Mouse (Mus musculus): ENCODE measurements around the gene Gna14. TPM values are rescaled to one million over a fixed set of nuclear protein-coding genes. Genes with fewer than 3 reads are reported as not detected.

The Gna14 gene
- polyA plus RNA-seq, 1 experiment from 2014 or later: 3.9 TPM

DNA sequence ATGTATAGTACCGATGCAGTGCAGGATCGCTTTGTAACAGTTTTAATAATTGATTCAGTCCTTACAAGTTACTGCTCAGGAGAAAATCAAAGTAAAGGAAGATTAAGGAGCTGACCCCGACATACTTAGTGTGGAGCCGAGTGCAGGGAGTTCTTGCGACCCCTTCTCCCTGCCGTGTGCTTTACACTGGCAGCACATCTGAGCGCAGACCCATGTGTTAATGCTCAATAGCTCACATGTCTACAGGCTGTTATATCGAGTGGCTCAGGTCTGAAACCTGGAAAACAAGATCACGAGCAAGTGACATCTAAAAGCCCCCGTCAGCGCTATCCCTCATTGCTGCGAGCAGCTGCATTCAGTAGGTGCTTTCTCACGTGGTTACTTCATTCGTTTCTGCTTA lies 25.3 kb downstream of the Gna14 start:
- no peak overlapping the region for H3K4me3 ChIP-seq (ENCODE audit: low read depth, low read length)
- no peak overlapping the region for H3K4me2 ChIP-seq (ENCODE audit: low read depth, low read length)
- WGBS: 86% methylated on average over 14 of the region's 14 CpGs
- H3K27ac ChIP-seq (replicated peaks; ENCODE audit: low read depth, low read length): no peak overlapping the region
- ATAC-seq (ENCODE audit: low read depth): no peak
- H3K4me1 ChIP-seq (ENCODE audit: control insufficient read depth, insufficient read depth, low read length): no peaks in the 10 kb centered on the region
- no peaks in the 10 kb centered on the region for H3K36me3 ChIP-seq (ENCODE audit: control insufficient read depth, insufficient read depth, low read length)
- H3K9me3 ChIP-seq (ENCODE audit: control insufficient read depth, low read length): no peaks in the 10 kb centered on the region
- H3K27me3 ChIP-seq (replicated peaks; ENCODE audit: control insufficient read depth, insufficient read depth, low read length): no peaks in the 10 kb centered on the region
- no peak overlapping the region for H3K9ac ChIP-seq (ENCODE audit: low read depth, low read length)
- DNase-seq (ENCODE audit: low spot score): no peak

DNA sequence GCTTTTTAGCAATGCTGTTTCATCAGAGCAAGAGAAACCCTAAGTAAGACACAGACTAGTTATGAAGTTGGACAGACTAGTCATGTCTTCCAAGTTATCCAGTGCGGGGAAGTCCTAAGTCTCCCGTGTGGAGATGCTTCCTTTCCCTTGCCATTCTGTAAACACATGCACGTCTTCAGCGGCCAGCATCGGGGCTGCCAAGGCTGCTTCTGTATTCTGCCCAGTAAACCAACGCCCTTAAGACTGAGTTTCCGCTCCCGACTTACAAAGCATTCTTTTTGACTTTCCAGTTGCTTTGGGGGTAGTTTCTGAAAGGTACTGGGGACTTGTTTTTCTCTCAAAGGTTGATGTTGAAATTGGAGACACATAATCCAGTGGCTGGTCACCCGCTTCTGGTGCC lies 26.9 kb downstream of the Gna14 start:
- H3K27me3 ChIP-seq (replicated peaks; ENCODE audit: control insufficient read depth, insufficient read depth, low read length): no peaks in the 10 kb centered on the region
- no peak overlapping the region for H3K9ac ChIP-seq (ENCODE audit: low read depth, low read length)
- ATAC-seq (ENCODE audit: low read depth) (no peak), DNase-seq (ENCODE audit: low spot score) (no peak)
- H3K27ac ChIP-seq (replicated peaks; ENCODE audit: low read depth, low read length): no peak overlapping the region
- H3K4me1 ChIP-seq (ENCODE audit: control insufficient read depth, insufficient read depth, low read length): no peaks in the 10 kb centered on the region
- H3K4me3 ChIP-seq (ENCODE audit: low read depth, low read length): no peak overlapping the region
- WGBS: 57% methylated on average over 9 of the region's 9 CpGs
- no peaks in the 10 kb centered on the region for H3K36me3 ChIP-seq (ENCODE audit: control insufficient read depth, insufficient read depth, low read length)
- H3K4me2 ChIP-seq (ENCODE audit: low read depth, low read length): no peak overlapping the region
- H3K9me3 ChIP-seq (ENCODE audit: control insufficient read depth, low read length): no peaks in the 10 kb centered on the region

DNA sequence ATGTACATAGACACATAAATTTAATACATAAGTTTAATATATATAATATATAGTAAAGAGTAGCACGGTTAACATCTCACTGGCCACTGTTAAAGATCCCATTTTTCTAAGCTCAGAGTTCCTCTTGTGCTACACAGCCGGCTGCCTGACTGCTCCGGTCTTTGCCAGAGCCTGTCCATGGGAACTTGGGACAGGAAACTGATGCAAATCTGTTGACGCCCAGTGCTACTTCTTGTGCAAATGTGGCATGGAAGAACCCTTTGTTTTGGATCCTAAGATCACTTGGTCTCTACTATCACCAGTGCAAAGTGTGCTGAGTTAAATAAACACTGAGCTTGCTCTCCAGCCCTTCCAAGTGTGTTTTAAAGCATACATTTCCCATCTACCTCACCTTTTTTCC lies 29.2 kb downstream of the Gna14 start:
- no peak overlapping the region for H3K27ac ChIP-seq (replicated peaks; ENCODE audit: low read depth, low read length)
- H3K27me3 ChIP-seq (replicated peaks; ENCODE audit: control insufficient read depth, insufficient read depth, low read length): no peaks in the 10 kb centered on the region
- DNase-seq (ENCODE audit: low spot score) (no peak), ATAC-seq (ENCODE audit: low read depth) (no peak)
- no peaks in the 10 kb centered on the region for H3K36me3 ChIP-seq (ENCODE audit: control insufficient read depth, insufficient read depth, low read length)
- 74% methylated on average over 4 of the region's 4 CpGs for WGBS
- no peaks in the 10 kb centered on the region for H3K4me1 ChIP-seq (ENCODE audit: control insufficient read depth, insufficient read depth, low read length)
- no peak overlapping the region for H3K4me2 ChIP-seq (ENCODE audit: low read depth, low read length)
- H3K9me3 ChIP-seq (ENCODE audit: control insufficient read depth, low read length): 0 out of 2 replicates have a peak, but pooled peaks cover 1% of the 10 kb centered on the region
- H3K4me3 ChIP-seq (ENCODE audit: low read depth, low read length): no peak overlapping the region
- H3K9ac ChIP-seq (ENCODE audit: low read depth, low read length): no peak overlapping the region

DNA sequence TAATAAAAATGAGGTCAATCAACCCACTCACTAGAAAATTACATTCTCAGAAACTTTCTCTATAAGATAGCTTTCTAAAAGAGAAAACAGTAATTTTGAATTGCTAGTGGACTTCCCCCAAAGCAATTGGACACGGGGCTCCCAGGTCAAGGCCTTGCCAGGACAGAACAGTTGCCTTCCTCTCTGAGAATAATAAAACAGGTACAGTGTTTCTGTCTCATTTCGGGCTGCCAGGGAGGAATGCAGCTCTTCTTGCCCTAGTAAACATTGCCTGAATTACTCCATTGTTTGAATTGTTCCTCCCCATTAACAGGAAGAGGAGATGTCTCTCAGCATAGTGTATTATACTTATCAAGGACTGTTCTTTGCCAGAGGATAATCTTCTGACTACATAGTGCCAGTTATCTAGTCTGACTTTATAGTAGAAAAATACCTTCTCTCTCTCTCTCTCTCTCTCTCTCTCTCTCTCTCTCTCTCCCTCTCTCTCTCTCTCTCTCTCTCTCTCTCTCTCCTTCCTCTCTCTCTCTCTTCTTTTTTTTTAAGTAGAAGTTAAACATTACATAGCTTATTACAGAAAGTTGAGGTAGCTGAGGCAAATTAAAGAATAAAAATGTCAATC lies 33.3 kb downstream of the Gna14 start:
- H3K27ac ChIP-seq (replicated peaks; ENCODE audit: low read depth, low read length): no peak overlapping the region
- H3K4me2 ChIP-seq (ENCODE audit: low read depth, low read length): no peak overlapping the region
- DNase-seq (ENCODE audit: low spot score) (no peak), ATAC-seq (ENCODE audit: low read depth) (no peak)
- no peaks in the 10 kb centered on the region for H3K4me1 ChIP-seq (ENCODE audit: control insufficient read depth, insufficient read depth, low read length)
- peaks cover 9% of the 10 kb centered on the region for H3K9me3 ChIP-seq (ENCODE audit: control insufficient read depth, low read length)
- H3K9ac ChIP-seq (ENCODE audit: low read depth, low read length): no peak overlapping the region
- no peaks in the 10 kb centered on the region for H3K27me3 ChIP-seq (replicated peaks; ENCODE audit: control insufficient read depth, insufficient read depth, low read length)
- no peaks in the 10 kb centered on the region for H3K36me3 ChIP-seq (ENCODE audit: control insufficient read depth, insufficient read depth, low read length)
- no peak overlapping the region for H3K4me3 ChIP-seq (ENCODE audit: low read depth, low read length)
- WGBS: 21% methylated on average over 2 of the region's 2 CpGs

DNA sequence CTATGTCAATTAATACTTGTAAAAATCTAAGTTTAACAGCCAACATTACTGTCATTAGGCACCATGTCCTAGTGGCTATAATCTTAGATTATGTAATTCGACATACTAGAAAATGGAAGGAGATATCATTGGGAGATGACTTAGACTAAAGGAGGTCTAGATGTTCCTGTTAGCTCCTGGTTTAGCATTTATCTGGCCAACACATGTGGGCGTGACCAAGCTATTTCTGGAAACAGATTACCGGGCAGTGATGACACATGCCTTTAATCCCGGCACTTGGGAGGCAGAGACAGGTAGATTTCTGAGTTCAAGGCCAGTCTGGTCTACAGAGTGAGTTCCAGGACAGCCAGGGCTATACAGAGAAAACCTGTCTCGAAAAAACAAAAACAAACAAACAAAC lies 37.1 kb downstream of the Gna14 start:
- peaks cover 9% of the 10 kb centered on the region for H3K9me3 ChIP-seq (ENCODE audit: control insufficient read depth, low read length)
- H3K4me1 ChIP-seq (ENCODE audit: control insufficient read depth, insufficient read depth, low read length): no peaks in the 10 kb centered on the region
- DNase-seq (ENCODE audit: low spot score) (no peak), ATAC-seq (ENCODE audit: low read depth) (no peak)
- no peaks in the 10 kb centered on the region for H3K36me3 ChIP-seq (ENCODE audit: control insufficient read depth, insufficient read depth, low read length)
- H3K27ac ChIP-seq (replicated peaks; ENCODE audit: low read depth, low read length): no peak overlapping the region
- H3K27me3 ChIP-seq (replicated peaks; ENCODE audit: control insufficient read depth, insufficient read depth, low read length): no peaks in the 10 kb centered on the region
- no peak overlapping the region for H3K9ac ChIP-seq (ENCODE audit: low read depth, low read length)
- no peak overlapping the region for H3K4me3 ChIP-seq (ENCODE audit: low read depth, low read length)
- no peak overlapping the region for H3K4me2 ChIP-seq (ENCODE audit: low read depth, low read length)
- 87% methylated on average over 5 of the region's 5 CpGs for WGBS

DNA sequence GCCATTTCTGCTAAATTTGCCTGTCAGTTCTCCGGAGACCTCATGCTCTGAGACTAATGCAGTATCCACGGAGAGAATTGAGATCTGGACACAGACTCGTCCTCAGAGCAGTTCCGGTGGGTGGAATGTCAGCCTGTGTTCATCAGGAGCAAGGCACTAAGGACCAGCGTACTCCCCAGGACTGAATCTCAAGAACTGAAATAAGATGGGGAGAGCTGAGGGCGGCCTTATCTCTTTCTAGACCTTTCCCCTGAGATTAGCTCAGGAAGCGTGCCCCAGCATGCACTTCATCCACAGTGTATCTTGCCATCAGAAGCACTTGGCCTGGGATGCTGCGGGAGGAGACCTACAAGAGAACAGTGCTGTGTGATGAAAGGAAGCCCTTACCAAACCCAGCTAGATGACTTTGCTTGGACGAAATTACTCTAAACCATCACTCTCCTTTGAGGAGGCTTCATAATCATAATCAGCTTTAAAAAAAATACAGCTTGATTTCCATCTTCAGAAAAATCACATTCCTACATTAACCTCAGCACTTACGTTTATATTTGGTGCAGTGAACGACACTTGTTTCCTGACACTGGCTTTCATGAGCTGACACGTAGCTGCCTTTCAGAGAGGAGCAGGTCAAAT lies 41.9 kb downstream of the Gna14 start:
- H3K9ac ChIP-seq (ENCODE audit: low read depth, low read length): no peak overlapping the region
- WGBS: 74% methylated on average over 12 of the region's 12 CpGs
- ATAC-seq (ENCODE audit: low read depth) (no peak), DNase-seq (ENCODE audit: low spot score) (no peak)
- no peaks in the 10 kb centered on the region for H3K27me3 ChIP-seq (replicated peaks; ENCODE audit: control insufficient read depth, insufficient read depth, low read length)
- H3K4me1 ChIP-seq (ENCODE audit: control insufficient read depth, insufficient read depth, low read length): no peaks in the 10 kb centered on the region
- peaks cover 6% of the 10 kb centered on the region for H3K9me3 ChIP-seq (ENCODE audit: control insufficient read depth, low read length)
- H3K27ac ChIP-seq (replicated peaks; ENCODE audit: low read depth, low read length): no peak overlapping the region
- no peak overlapping the region for H3K4me2 ChIP-seq (ENCODE audit: low read depth, low read length)
- no peaks in the 10 kb centered on the region for H3K36me3 ChIP-seq (ENCODE audit: control insufficient read depth, insufficient read depth, low read length)
- no peak overlapping the region for H3K4me3 ChIP-seq (ENCODE audit: low read depth, low read length)

DNA sequence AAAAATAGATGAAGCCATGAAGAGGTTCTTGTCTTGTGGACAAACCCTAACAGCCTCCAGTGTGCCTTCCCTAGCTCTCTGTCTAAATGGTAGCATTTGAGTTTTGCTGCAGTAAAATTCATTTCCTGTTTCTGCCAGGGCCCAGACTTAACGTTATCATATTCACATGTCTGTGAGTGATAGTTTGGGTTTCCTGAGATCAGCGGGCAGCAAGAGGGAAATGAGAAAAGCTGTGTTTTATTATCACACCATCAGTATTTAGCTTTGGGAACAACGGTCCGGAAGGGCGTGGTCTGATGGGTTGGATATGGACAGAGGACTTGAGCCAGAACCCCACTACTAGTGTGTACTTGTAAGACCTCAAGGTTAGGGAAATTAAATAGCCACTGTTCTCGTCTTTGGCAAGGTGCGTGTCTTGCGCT lies 42.6 kb downstream of the Gna14 start:
- Histone ChIP-seq H3K27ac (replicated peaks; ENCODE audit: low read depth, low read length) (no peak overlapping the region), H3K4me3 (ENCODE audit: low read depth, low read length) (no peak overlapping the region), H3K9me3 (ENCODE audit: control insufficient read depth, low read length) (peaks cover 6% of the 10 kb centered on the region), H3K36me3 (ENCODE audit: control insufficient read depth, insufficient read depth, low read length) (no peaks in the 10 kb centered on the region), H3K27me3 (replicated peaks; ENCODE audit: control insufficient read depth, insufficient read depth, low read length) (no peaks in the 10 kb centered on the region), H3K9ac (ENCODE audit: low read depth, low read length) (no peak overlapping the region), H3K4me1 (ENCODE audit: control insufficient read depth, insufficient read depth, low read length) (no peaks in the 10 kb centered on the region), H3K4me2 (ENCODE audit: low read depth, low read length) (no peak overlapping the region)
- ATAC-seq (ENCODE audit: low read depth) (no peak), DNase-seq (ENCODE audit: low spot score) (no peak)
- WGBS: 67% methylated on average over 8 of the region's 8 CpGs

DNA sequence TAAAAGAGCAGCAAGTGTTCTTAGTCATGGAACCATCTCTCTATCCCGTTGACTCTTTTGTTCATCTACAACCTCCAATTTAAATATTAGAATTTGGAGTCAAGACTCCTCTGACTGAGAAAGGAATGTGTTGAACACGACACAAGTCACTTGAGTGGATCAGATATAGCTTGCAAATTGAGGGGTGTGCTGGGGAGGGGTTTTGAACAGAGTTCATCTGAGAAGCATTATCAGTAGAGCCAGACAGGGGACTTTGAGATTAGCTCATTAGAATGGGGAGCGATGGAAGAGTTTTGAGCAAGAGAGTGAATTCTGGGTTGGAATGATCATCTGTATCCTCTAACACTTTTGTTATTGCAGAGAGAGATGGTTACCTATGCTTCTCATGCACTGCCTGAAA lies 46.5 kb downstream of the Gna14 start:
- Histone ChIP-seq H3K36me3 (ENCODE audit: control insufficient read depth, insufficient read depth, low read length) (no peaks in the 10 kb centered on the region), H3K27ac (replicated peaks; ENCODE audit: low read depth, low read length) (no peak overlapping the region), H3K4me3 (ENCODE audit: low read depth, low read length) (no peak overlapping the region), H3K4me2 (ENCODE audit: low read depth, low read length) (no peak overlapping the region), H3K27me3 (replicated peaks; ENCODE audit: control insufficient read depth, insufficient read depth, low read length) (no peaks in the 10 kb centered on the region), H3K4me1 (ENCODE audit: control insufficient read depth, insufficient read depth, low read length) (no peaks in the 10 kb centered on the region), H3K9me3 (ENCODE audit: control insufficient read depth, low read length) (no peaks in the 10 kb centered on the region), H3K9ac (ENCODE audit: low read depth, low read length) (no peak overlapping the region)
- no peak for ATAC-seq (ENCODE audit: low read depth)
- DNase-seq (ENCODE audit: low spot score): no peak
- 85% methylated on average over 3 of the region's 3 CpGs for WGBS

DNA sequence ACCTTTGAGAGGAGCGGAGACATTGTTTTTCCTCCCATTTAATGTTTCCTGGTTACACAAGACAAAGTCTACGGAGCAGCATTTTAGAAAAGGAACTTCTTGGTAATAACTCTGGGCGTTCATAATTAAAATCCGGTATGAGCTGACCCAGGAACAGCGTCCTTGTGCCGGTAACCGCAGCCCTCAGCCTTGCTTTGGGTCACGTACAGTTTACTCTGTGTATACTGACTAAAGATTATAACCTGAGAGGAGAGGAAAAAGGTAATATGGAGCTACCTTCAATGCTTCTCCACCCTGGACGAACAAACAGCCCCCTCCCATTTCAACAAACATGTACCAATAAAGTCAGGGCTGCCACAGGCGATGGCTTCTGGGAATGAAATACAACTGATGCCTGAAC lies 48.7 kb downstream of the Gna14 start:
- Histone ChIP-seq H3K27me3 (replicated peaks; ENCODE audit: control insufficient read depth, insufficient read depth, low read length) (no peaks in the 10 kb centered on the region), H3K27ac (replicated peaks; ENCODE audit: low read depth, low read length) (no peak overlapping the region), H3K36me3 (ENCODE audit: control insufficient read depth, insufficient read depth, low read length) (no peaks in the 10 kb centered on the region), H3K4me1 (ENCODE audit: control insufficient read depth, insufficient read depth, low read length) (no peaks in the 10 kb centered on the region), H3K9ac (ENCODE audit: low read depth, low read length) (no peak overlapping the region), H3K9me3 (ENCODE audit: control insufficient read depth, low read length) (no peaks in the 10 kb centered on the region), H3K4me3 (ENCODE audit: low read depth, low read length) (no peak overlapping the region), H3K4me2 (ENCODE audit: low read depth, low read length) (no peak overlapping the region)
- WGBS: 74% methylated on average over 10 of the region's 10 CpGs
- ATAC-seq (ENCODE audit: low read depth) (no peak), DNase-seq (ENCODE audit: low spot score) (no peak)

Measured in embryonic facial prominence, embryonic 14.5 days (tissue).